ENCODE assay signal across 9 mouse cellular contexts in genomic region chr8:84738266-84738665, GRCm38 (mm10). TPM values are rescaled to one million over a fixed set of nuclear protein-coding genes. Genes with fewer than 3 reads are reported as not detected.
DNase-seq lines count a peak whose midpoint lies in the region; ATAC-seq and TF ChIP-seq lines count a peak whose summit lies in the region.
"Had no signal": no experiment of that assay in that cellular context is flagged by ENCODE, and none has a peak within 500 bp of the region (broad histone marks: within the 10 kb centered on the region; RNA-seq: fewer than 3 reads in every experiment).

No protein-coding gene starts in this region.

- no peak for DNase-seq in cerebellum, adult 2 months
- DNase-seq in cerebellum, adult 9-11 months, result no peak
- no peak for DNase-seq in neural tube, embryonic 11.5 days (ENCODE audit: low spot score)
- no peak for DNase-seq in neural tube, embryonic 10.5 days (ENCODE audit: extremely low spot score, low spot score)
- no peak for DNase-seq in frontal cortex, postnatal 25 days (ENCODE audit: low spot score in 2 of 2)
- no peak for DNase-seq in kidney, postnatal 10 days

- no peak for TF ChIP-seq POLR2A in cerebellum, adult 2 months (IDR thresholded peaks at IDR 0.05; ENCODE audit: borderline replicate concordance, insufficient read depth, low read length)

- WGBS in cerebellum, adult 2 months, result 36% methylated on average over 10 of the region's 10 CpGs
- WGBS in neural tube, embryonic 11.5 days, result 2% methylated on average over 10 of the region's 10 CpGs
- 8% methylated on average over 10 of the region's 10 CpGs for WGBS in limb, embryonic 12.5 days
- WGBS in stomach, embryonic 16.5 days, result 44% methylated on average over 10 of the region's 10 CpGs

- 0 out of 2 replicates have a peak overlapping the region, but pooled peaks have one; percentile 29 for H3K4me2 ChIP-seq in neural tube, embryonic 11.5 days (ENCODE audit: low read depth)
- H3K4me2 ChIP-seq in limb, embryonic 12.5 days, result peak overlapping the region; percentile 20
- no peak overlapping the region for H3K4me2 ChIP-seq in stomach, embryonic 16.5 days (ENCODE audit: low read depth, low read length)
- H3K4me2 ChIP-seq: lung, embryonic 15.5 days had no signal

- TF ChIP-seq CTCF in cerebellum, adult 2 months (IDR thresholded peaks at IDR 0.05; ENCODE audit: borderline replicate concordance, insufficient read depth, low read depth, low read length), result no peak

- H3K4me3 ChIP-seq in cerebellum, adult 2 months (replicated peaks; ENCODE audit: insufficient read depth, low read depth, low read length), result no peak overlapping the region
- H3K4me3 ChIP-seq in neural tube, embryonic 11.5 days (ENCODE audit: low read depth, low read length), result no peak overlapping the region
- no peak overlapping the region for H3K4me3 ChIP-seq in limb, embryonic 12.5 days (replicated peaks)
- H3K4me3 ChIP-seq in stomach, embryonic 16.5 days (replicated peaks; ENCODE audit: low read length), result no peak overlapping the region
- H3K4me3 ChIP-seq: lung, embryonic 15.5 days had no signal

- H3K27me3 ChIP-seq in cerebellum, adult 2 months (ENCODE audit: control insufficient read depth, insufficient read depth, low read length), result no peaks in the 10 kb centered on the region
- H3K27me3 ChIP-seq in neural tube, embryonic 11.5 days (ENCODE audit: control insufficient read depth, insufficient read depth, low read length), result peaks cover 98% of the 10 kb centered on the region
- peaks cover 62% of the 10 kb centered on the region for H3K27me3 ChIP-seq in limb, embryonic 12.5 days
- H3K27me3 ChIP-seq in stomach, embryonic 16.5 days (ENCODE audit: control insufficient read depth, insufficient read depth, low read length), result no peaks in the 10 kb centered on the region
- H3K27me3 ChIP-seq: lung, embryonic 15.5 days had no signal

- H3K4me1 ChIP-seq in cerebellum, adult 2 months (ENCODE audit: control insufficient read depth, insufficient read depth, low read length), result peaks cover 92% of the 10 kb centered on the region
- H3K4me1 ChIP-seq in neural tube, embryonic 11.5 days (ENCODE audit: control insufficient read depth, insufficient read depth, low read length), result peaks cover 21% of the 10 kb centered on the region
- H3K4me1 ChIP-seq in limb, embryonic 12.5 days (replicated peaks), result peaks cover 93% of the 10 kb centered on the region
- H3K4me1 ChIP-seq in stomach, embryonic 16.5 days (ENCODE audit: control insufficient read depth, insufficient read depth, low read length), result peaks cover 59% of the 10 kb centered on the region

- H3K9ac ChIP-seq in neural tube, embryonic 11.5 days (ENCODE audit: low read length), result 0 out of 2 replicates have a peak overlapping the region, but pooled peaks have one; percentile 15
- peak overlapping the region; percentile 23; the same call in 1 of the 2 replicates for H3K9ac ChIP-seq in limb, embryonic 12.5 days (replicated peaks)
- peak overlapping the region; percentile 13; the same call in 1 of the 2 replicates for H3K9ac ChIP-seq in stomach, embryonic 16.5 days (ENCODE audit: low read length)

- H3K9me3 ChIP-seq in neural tube, embryonic 11.5 days (ENCODE audit: control insufficient read depth, low read length), result no peaks in the 10 kb centered on the region
- H3K9me3 ChIP-seq in limb, embryonic 12.5 days, result no peaks in the 10 kb centered on the region
- H3K9me3 ChIP-seq in stomach, embryonic 16.5 days (replicated peaks; ENCODE audit: control insufficient read depth, low read length), result no peaks in the 10 kb centered on the region
- H3K9me3 ChIP-seq: lung, embryonic 15.5 days had no signal

- no peaks in the 10 kb centered on the region for H3K36me3 ChIP-seq in neural tube, embryonic 11.5 days (ENCODE audit: control insufficient read depth, insufficient read depth, low read length)
- no peaks in the 10 kb centered on the region for H3K36me3 ChIP-seq in limb, embryonic 12.5 days
- H3K36me3 ChIP-seq in stomach, embryonic 16.5 days (ENCODE audit: control insufficient read depth, insufficient read depth, low read length), result no peaks in the 10 kb centered on the region
- H3K36me3 ChIP-seq: lung, embryonic 15.5 days had no signal

- peak overlapping the region; percentile 73 for H3K27ac ChIP-seq in cerebellum, adult 2 months (ENCODE audit: insufficient read depth, low read length)
- no peak overlapping the region for H3K27ac ChIP-seq in neural tube, embryonic 11.5 days (ENCODE audit: low read depth, low read length)
- peak overlapping the region; percentile 100 for H3K27ac ChIP-seq in limb, embryonic 12.5 days
- H3K27ac ChIP-seq in stomach, embryonic 16.5 days (ENCODE audit: low read length), result no peak overlapping the region

- ATAC-seq in neural tube, embryonic 11.5 days (ENCODE audit: insufficient read depth, low FRiP score, low TSS enrichment), result 0 out of 2 replicates have a peak, but pooled peaks have one; percentile 24
- no peak for ATAC-seq in limb, embryonic 12.5 days (ENCODE audit: insufficient number of reproducible peaks, insufficient read depth, low FRiP score, low TSS enrichment, low read depth)
- no peak for ATAC-seq in stomach, embryonic 16.5 days (ENCODE audit: insufficient read depth, low FRiP score)

RNA-seq across cellular contexts. Expression of gene G430095P16Rik, which starts 15.5 kb away (rescaled TPM):
- polyA plus RNA-seq in cerebellum, adult 2 months (2012; rRNA removed), result 0.27 and 0.33 TPM in 2 replicates
- 0.84 and 1.8 TPM in 2 replicates for polyA plus RNA-seq in neural tube, embryonic 11.5 days (2014; fragmentation: Nextera tagmentation; extraction: Ambion mirVana)
- polyA plus RNA-seq in limb, embryonic 12.5 days (2016; fragmentation: Nextera tagmentation; extraction: Ambion mirVana), result 9.7 and 11.8 TPM in 2 replicates
- 3.2 and 4.1 TPM in 2 replicates for polyA plus RNA-seq in stomach, embryonic 16.5 days (2015; fragmentation: Nextera tagmentation; extraction: Ambion mirVana)

RNA-seq across cellular contexts. Expression of gene Lyl1, which starts 37.0 kb away (rescaled TPM):
- polyA plus RNA-seq in cerebellum, adult 2 months (2012; rRNA removed), result 1.7 TPM in 2 replicates
- polyA plus RNA-seq in neural tube, embryonic 11.5 days (2014; fragmentation: Nextera tagmentation; extraction: Ambion mirVana), result 4.6 and 5.3 TPM in 2 replicates
- 3.7 and 4.7 TPM in 2 replicates for polyA plus RNA-seq in limb, embryonic 12.5 days (2016; fragmentation: Nextera tagmentation; extraction: Ambion mirVana)
- polyA plus RNA-seq in stomach, embryonic 16.5 days (2015; fragmentation: Nextera tagmentation; extraction: Ambion mirVana), result 6.0 and 8.3 TPM in 2 replicates

RNA-seq across cellular contexts. Expression of gene Nacc1, which starts 50.6 kb away (rescaled TPM):
- 91.0 and 93.9 TPM in 2 replicates for polyA plus RNA-seq in cerebellum, adult 2 months (2012; rRNA removed)
- 26.2 and 27.0 TPM in 2 replicates for polyA plus RNA-seq in neural tube, embryonic 11.5 days (2014; fragmentation: Nextera tagmentation; extraction: Ambion mirVana)
- polyA plus RNA-seq in limb, embryonic 12.5 days (2016; fragmentation: Nextera tagmentation; extraction: Ambion mirVana), result 16.9 and 21.4 TPM in 2 replicates
- polyA plus RNA-seq in stomach, embryonic 16.5 days (2015; fragmentation: Nextera tagmentation; extraction: Ambion mirVana), result 14.4 and 14.5 TPM in 2 replicates

RNA-seq across cellular contexts. Expression of gene Trmt1, which starts 52.2 kb away (rescaled TPM):
- 144 and 148 TPM in 2 replicates for polyA plus RNA-seq in cerebellum, adult 2 months (2012; rRNA removed)
- polyA plus RNA-seq in neural tube, embryonic 11.5 days (2014; fragmentation: Nextera tagmentation; extraction: Ambion mirVana), result 60.4 and 60.6 TPM in 2 replicates
- polyA plus RNA-seq in limb, embryonic 12.5 days (2016; fragmentation: Nextera tagmentation; extraction: Ambion mirVana), result 63.4 and 66.9 TPM in 2 replicates
- polyA plus RNA-seq in stomach, embryonic 16.5 days (2015; fragmentation: Nextera tagmentation; extraction: Ambion mirVana), result 53.7 and 54.1 TPM in 2 replicates

Comparison
In these comparisons a context has a peak if more than half of its experiments do, and no peak if none do; other contexts are left out.
1. H3K27ac ChIP-seq: peak in cerebellum, adult 2 months (single experiment) and limb, embryonic 12.5 days (single experiment); none in neural tube, embryonic 11.5 days (single experiment) and stomach, embryonic 16.5 days (single experiment).
2. Peak in every context shown above with its lines, with median percentiles within 50 percentile points of each other: H3K9ac ChIP-seq.